Mouse (Mus musculus) midbrain, embryonic 10.5 days (tissue): ENCODE measurements around the gene Pmel. TPM values are rescaled to one million over a fixed set of nuclear protein-coding genes. Genes with fewer than 3 reads are reported as not detected.

Experiments
- DNase-seq: peaks from one replicate; pipeline ENCODE4 v3.0.0-alpha.2; 2017; ENCODE audit warnings: low spot score
- H3K27ac ChIP-seq: fragments of 300-500 bp; sonication (generic); replicated peaks from 2 replicates; pipeline ENCODE4 v1.5.1; 2016; ENCODE audit warnings: mild to moderate bottlenecking
- H3K27me3 ChIP-seq: fragments of 300-500 bp; sonication (generic); 2 replicates; pipeline ENCODE4 v1.6.1; 2016; ENCODE audit warnings: low read depth, mild to moderate bottlenecking; ENCODE audit not compliant: poor library complexity, severe bottlenecking
- H3K36me3 ChIP-seq: fragments of 300-500 bp; sonication (generic); 2 replicates; pipeline ENCODE4 v1.6.1; 2016; ENCODE audit warnings: mild to moderate bottlenecking, moderate library complexity
- H3K4me1 ChIP-seq: fragments of 300-500 bp; sonication (generic); 2 replicates; pipeline ENCODE4 v1.6.1; 2016
- H3K4me3 ChIP-seq: fragments of 300-500 bp; sonication (generic); 2 replicates; pipeline ENCODE4 v1.5.1; 2016; ENCODE audit warnings: mild to moderate bottlenecking, moderate library complexity
- H3K9me3 ChIP-seq: fragments of 300-500 bp; sonication (generic); replicated peaks from 2 replicates; pipeline ENCODE4 v1.6.1; 2016; ENCODE audit warnings: mild to moderate bottlenecking
- WGBS: fragments of 180-500 bp; shearing (Covaris S2); methylation state at CpG from one replicate; pipeline ENCODE4 v1.1.7; 2016; 5-methylcytosine and 5-hydroxymethylcytosine counted together
- polyA plus RNA-seq: library from polyadenylated mRNA; unstranded; fragments of >200 nt; fragmentation: Nextera tagmentation; extraction: Ambion mirVana; gene quantifications from 2 replicates; pipeline ENCODE4 v1.2.1, GENCODE M21; 2016

Gene Pmel
- polyA plus RNA-seq, 1 experiment from 2014 or later: 6.7 TPM

DNA sequence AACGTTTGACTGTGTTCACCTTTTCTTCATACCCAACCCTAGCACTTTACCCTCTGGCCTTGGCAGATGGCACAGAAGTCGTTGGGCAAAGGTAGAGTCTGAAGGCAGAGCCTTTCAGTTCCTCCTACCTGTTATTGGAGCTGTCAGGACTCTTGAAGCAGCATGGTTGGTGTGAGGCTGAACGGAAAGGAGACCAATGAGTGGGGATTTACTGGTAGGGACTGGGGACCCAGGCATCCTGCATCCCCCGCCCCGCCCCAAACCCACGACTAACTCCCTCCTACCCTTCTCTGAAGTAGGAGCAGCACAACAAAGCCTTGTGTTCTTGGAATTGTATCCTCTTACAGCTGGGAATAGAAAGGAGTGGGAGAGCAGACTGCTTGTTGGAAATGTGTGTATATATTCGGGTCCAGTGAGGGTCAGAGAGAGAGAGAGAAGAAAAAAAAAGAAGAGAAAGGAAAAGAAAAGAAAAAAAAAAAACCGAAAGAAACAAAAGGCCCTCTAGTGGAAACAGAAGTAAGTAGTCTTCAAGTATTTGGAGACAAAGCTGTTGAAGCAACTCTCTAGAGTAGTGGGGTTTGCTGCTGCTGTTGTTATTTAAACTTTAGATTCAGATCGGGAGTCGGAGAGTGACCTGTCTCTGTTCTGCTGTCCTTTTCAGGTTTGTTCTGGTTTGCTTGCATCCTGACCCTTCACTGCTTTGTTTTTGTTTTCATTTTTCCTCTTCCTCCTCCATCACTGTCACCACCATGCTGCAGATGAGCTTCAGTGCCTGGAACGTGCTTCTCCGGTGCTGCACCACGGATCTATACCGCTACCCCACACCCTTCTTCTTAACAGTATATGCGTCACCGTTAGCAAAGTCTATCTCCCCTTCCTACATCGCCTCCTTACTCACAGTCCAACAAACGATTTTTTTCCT, 40.9 kb downstream of the Pmel start, which contains the start of gene Dgka:
Dgka (minus strand) TSS at position 176 of the 922 bp plus-strand sequence.
- Histone ChIP-seq H3K27me3 (peaks cover 57% of the 10 kb centered on the region), H3K9me3 (no peaks in the 10 kb centered on the region), H3K4me3 (peak within 1 kb of the TSS; percentile 72), H3K4me1 (peaks cover 44% of the 10 kb centered on the region), H3K27ac (peak within 1 kb of the TSS; percentile 75), H3K36me3 (no peaks in the 10 kb centered on the region)
- WGBS: 26% methylated on average over 18 of the region's 18 CpGs
- peak; percentile 19 for DNase-seq

DNA sequence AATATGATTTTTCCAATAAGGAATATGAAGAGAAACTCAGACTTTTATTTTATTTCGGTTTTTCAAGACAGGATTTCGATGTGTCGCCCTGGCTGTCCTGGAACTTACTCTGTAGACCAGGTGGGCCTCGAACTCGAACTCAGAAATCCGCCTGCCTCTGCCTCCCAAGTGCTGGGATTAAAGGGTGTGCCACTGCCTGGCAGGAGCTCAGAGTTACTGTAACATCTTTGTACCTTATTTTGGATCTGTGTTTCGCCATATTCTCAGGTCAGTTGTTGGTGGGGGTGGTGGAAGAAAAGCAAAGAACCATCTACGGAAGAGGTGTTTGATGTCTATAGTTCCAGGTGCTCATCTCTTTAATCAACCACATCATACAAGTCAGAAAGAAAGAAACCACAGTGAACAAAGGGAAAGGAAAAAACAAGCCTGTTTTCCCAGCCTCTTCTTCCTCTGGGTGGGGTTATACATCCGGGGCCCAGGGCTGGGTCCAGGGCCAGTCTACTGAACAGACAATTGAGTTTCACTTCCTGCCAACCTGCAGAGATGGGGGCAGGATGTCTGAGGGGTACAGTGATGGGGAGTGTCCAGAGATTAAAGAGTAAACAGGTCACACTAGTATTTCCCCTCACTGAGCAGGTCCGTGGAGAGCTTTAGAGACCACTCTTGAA, 42.1 kb downstream of the Pmel start:
- Histone ChIP-seq H3K4me1 (peaks cover 50% of the 10 kb centered on the region), H3K27me3 (peaks cover 57% of the 10 kb centered on the region), H3K9me3 (no peaks in the 10 kb centered on the region), H3K36me3 (no peaks in the 10 kb centered on the region), H3K4me3 (no peak overlapping the region), H3K27ac (no peak overlapping the region)
- 92% methylated on average over 10 of the region's 10 CpGs for WGBS
- no peak for DNase-seq

DNA sequence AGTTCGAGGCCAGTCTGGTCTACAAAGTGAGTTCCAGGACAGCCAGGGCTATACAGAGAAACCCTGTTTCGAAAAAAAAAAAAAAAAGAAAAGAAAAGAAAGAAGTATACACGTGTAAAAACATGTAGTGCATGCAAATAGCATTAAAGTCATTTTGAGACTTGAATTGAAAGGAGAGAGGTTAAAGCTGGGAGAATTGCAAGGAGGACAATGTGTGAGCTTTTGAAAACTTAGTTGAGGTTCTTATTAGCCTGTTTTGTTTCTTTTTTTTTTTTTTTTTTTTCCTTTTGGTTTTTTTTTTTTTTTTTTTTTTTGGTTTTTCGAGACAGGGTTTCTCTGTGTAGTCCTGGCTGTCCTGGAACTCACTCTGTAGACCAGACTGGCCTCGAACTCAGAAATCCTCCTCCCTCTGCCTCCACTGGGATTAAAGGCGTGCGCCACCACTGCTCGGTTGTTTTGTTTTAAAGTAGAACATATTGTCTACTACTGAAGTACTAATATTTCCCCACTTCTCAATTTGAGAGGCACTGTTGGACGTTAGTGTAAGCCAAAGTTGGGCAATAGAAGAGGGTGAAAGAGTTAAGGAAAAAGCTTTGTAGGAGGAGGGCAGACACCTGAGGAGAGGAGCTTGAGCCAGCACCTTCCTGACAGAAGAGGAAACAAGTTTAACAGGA, 43.1 kb downstream of the Pmel start:
- 38% methylated on average over 9 of the region's 9 CpGs for WGBS
- Histone ChIP-seq H3K4me1 (peaks cover 50% of the 10 kb centered on the region), H3K36me3 (peaks cover 3% of the 10 kb centered on the region), H3K27me3 (peaks cover 46% of the 10 kb centered on the region), H3K27ac (peak overlapping the region; percentile 97), H3K9me3 (no peaks in the 10 kb centered on the region), H3K4me3 (peak overlapping the region; percentile 85)
- DNase-seq: no peak

DNA sequence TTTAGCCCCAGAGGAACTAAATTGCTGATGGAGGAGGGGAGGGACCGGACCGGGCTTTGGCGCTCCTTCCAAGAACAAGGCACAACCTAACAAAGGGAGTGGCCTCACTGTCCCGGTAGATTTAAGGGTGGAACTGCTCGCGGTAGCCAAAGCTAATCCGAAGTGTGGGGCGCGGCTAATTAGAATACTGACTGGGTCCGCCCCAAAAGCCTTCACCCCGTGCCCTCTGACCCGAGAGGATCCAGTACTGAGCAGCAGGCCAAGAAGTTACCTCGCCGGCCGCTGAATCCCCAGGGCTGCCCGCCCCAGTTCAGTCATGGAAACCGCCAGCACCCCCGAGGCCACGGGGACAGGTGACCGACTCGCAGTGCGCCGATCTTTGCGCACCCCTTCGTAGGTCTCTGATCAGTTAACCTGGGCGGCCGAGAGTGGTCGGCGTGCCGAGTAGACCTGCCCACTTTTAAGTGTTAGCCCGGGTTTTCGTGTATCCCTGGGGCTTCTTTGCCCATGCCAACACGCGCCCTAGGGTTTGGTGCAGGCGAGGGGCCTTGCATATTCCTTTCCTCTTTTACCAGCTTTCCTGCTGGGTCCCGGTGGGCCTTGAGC, 43.8 kb downstream of the Pmel start, which contains the start of gene Pym1:
Pym1 (plus strand) TSS at position 244 of the 606 bp plus-strand sequence.
- WGBS: under 1% methylated on average over 36 of the region's 36 CpGs

DNA sequence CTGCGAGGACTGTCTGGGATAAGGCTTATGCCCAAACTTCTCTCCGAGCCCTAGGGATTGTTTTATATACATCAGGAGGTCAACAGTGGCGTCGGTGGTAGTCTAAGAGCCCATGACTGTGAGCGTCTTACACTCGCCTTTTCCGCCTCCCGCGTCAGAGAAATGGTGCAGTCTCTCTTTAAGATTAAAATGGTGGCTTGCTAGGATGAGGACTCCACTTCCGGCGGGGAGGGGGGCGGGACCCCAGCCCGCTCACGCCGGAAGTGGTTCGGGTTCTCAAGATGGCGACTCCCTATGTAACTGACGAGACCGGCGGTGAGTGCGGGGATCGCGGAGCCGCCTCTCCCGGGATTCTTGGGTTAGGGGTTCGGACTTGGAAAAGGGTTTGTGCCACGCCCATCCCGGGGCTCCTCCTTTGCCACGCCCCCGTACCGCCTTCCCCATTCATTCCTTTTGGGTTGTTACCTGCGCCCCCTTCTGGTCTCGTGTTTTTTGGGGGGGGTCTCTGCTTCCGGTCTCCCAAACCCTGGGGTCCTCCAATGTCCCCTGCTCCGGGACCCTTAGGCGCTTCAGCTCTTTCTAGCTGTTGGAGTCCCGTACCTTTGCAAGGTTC, 44.4 kb downstream of the Pmel start:
- peak overlapping the region; percentile 85 for H3K4me3 ChIP-seq
- H3K4me1 ChIP-seq: peaks cover 42% of the 10 kb centered on the region
- H3K27ac ChIP-seq: peak overlapping the region; percentile 97
- peaks cover 34% of the 10 kb centered on the region for H3K27me3 ChIP-seq
- H3K9me3 ChIP-seq: no peaks in the 10 kb centered on the region
- DNase-seq: peak; percentile 93
- 0% methylated on average over 37 of the region's 37 CpGs for WGBS
- peaks cover 16% of the 10 kb centered on the region for H3K36me3 ChIP-seq

More for the DNA sequence above, 43.8 kb downstream of the Pmel start, which contains the start of gene Pym1:
- Histone ChIP-seq H3K4me3 (peak within 1 kb of the TSS; percentile 85), H3K27ac (peak within 1 kb of the TSS; percentile 97), H3K9me3 (no peaks in the 10 kb centered on the region), H3K4me1 (peaks cover 47% of the 10 kb centered on the region), H3K36me3 (peaks cover 10% of the 10 kb centered on the region), H3K27me3 (peaks cover 40% of the 10 kb centered on the region)
- DNase-seq: peak; percentile 78

Other genes with a start within 250 kb of the Pmel start
- 75.2 and 110 TPM in 2 replicates for gene Smarcc2, start 244.9 kb upstream of the Pmel start, polyA plus RNA-seq
- 833 and 890 TPM in 2 replicates for gene Myl6, start 210.1 kb upstream of the Pmel start, polyA plus RNA-seq
- gene Myl6b, start 205.5 kb upstream of the Pmel start, polyA plus RNA-seq: 1.8 and 2.9 TPM in 2 replicates
- 17.2 and 23.6 TPM in 2 replicates for gene Esyt1, start 178.3 kb upstream of the Pmel start, polyA plus RNA-seq
- 15.4 and 19.5 TPM in 2 replicates for gene Zc3h10, start 156.4 kb upstream of the Pmel start, polyA plus RNA-seq
- 2,872 and 3,266 TPM in 2 replicates for gene Rpl41, start 154.9 kb upstream of the Pmel start, polyA plus RNA-seq
- 231 and 262 TPM in 2 replicates for gene Pa2g4, start 138.2 kb upstream of the Pmel start, polyA plus RNA-seq
- gene Erbb3, start 114.5 kb upstream of the Pmel start, polyA plus RNA-seq: 0.72 and 1.4 TPM in 2 replicates
- 460 and 529 TPM in 2 replicates for gene Rps26, start 77.4 kb upstream of the Pmel start, polyA plus RNA-seq
- gene Ikzf4, start 58.2 kb upstream of the Pmel start, polyA plus RNA-seq: 2.8 and 3.6 TPM in 2 replicates
- 13.9 and 14.9 TPM in 2 replicates for gene Suox, start 30.1 kb upstream of the Pmel start, polyA plus RNA-seq
- 73.3 and 86.3 TPM in 2 replicates for gene Rab5b, start 7.9 kb upstream of the Pmel start, polyA plus RNA-seq
- 107 and 110 TPM in 2 replicates for gene Cdk2, start 836 bp downstream of the Pmel start, polyA plus RNA-seq
- 3.7 and 4.7 TPM in 2 replicates for gene Dgka, start 40.7 kb downstream of the Pmel start, polyA plus RNA-seq
- gene Pym1, start 43.7 kb downstream of the Pmel start, polyA plus RNA-seq: 56.6 and 59.1 TPM in 2 replicates
- gene Mmp19, start 86.7 kb downstream of the Pmel start, polyA plus RNA-seq: 0.44 and 0.66 TPM in 2 replicates
- gene Dnajc14, start 99.9 kb downstream of the Pmel start, polyA plus RNA-seq: 50.7 and 57.8 TPM in 2 replicates
- 22.1 and 24.3 TPM in 2 replicates for gene Tmem198b, start 100.2 kb downstream of the Pmel start, polyA plus RNA-seq
- gene Sarnp, start 113.1 kb downstream of the Pmel start, polyA plus RNA-seq: 260 and 264 TPM in 2 replicates
- gene Ormdl2, start 117.5 kb downstream of the Pmel start, polyA plus RNA-seq: 82.0 and 100 TPM in 2 replicates
- 9.5 and 10.5 TPM in 2 replicates for gene Gdf11, start 187.5 kb downstream of the Pmel start, polyA plus RNA-seq
- 195 and 196 TPM in 2 replicates for gene Cd63, start 196.8 kb downstream of the Pmel start, polyA plus RNA-seq
- 13.3 and 14.9 TPM in 2 replicates for gene Rdh5, start 218.7 kb downstream of the Pmel start, polyA plus RNA-seq
- gene Bloc1s1, start 219.8 kb downstream of the Pmel start, polyA plus RNA-seq: 216 and 236 TPM in 2 replicates
- 1.7 and 1.9 TPM in 2 replicates for gene Itga7, start 229.6 kb downstream of the Pmel start, polyA plus RNA-seq